Mouse (Mus musculus): ENCODE data around the gene Chd2. TPM values are rescaled to one million over a fixed set of nuclear protein-coding genes. Genes with fewer than 3 reads are reported as not detected.

Gene Chd2
- polyA plus RNA-seq, 1 experiment from 2014 or later: 18.0 TPM

- no peak for ATAC-seq (ENCODE audit: low FRiP score, low TSS enrichment)
Measured at GRCm38 (mm10) chr7:73481094-73481493, 60.5 kb downstream of the Chd2 start.

GRCm38 (mm10) chr7:73479506-73479905 lies 62.1 kb downstream of the Chd2 start:
- H3K36me3 ChIP-seq (ENCODE audit: control insufficient read depth, insufficient read depth, low read length): peaks cover 35% of the 10 kb centered on the region
- no peaks in the 10 kb centered on the region for H3K4me1 ChIP-seq (replicated peaks; ENCODE audit: control insufficient read depth, insufficient read depth)
- H3K27me3 ChIP-seq (ENCODE audit: control insufficient read depth, insufficient read depth, low read length): no peaks in the 10 kb centered on the region
- no peak for TF ChIP-seq EP300 (optimal IDR thresholded peaks at IDR 0.05)
- no peak for TF ChIP-seq CTCF (IDR thresholded peaks at IDR 0.05; ENCODE audit: low read depth)
- no peak overlapping the region for H3K4me2 ChIP-seq (replicated peaks; ENCODE audit: low read depth)
- WGBS: 44% methylated on average over 3 of the region's 3 CpGs
- H3K9ac ChIP-seq (ENCODE audit: low read length): no peak overlapping the region
- peak; percentile 65; the same call in 1 of the 2 replicates for ATAC-seq (ENCODE audit: low FRiP score, low TSS enrichment)
- no peak for DNase-seq (ENCODE audit: low spot score)
- H3K9me3 ChIP-seq (ENCODE audit: control insufficient read depth, low read length): no peaks in the 10 kb centered on the region
- no peak overlapping the region for H3K4me3 ChIP-seq (ENCODE audit: low read depth, low read length)
- no peak overlapping the region for H3K27ac ChIP-seq (replicated peaks)

More at GRCm38 (mm10) chr7:73481094-73481493, 60.5 kb downstream of the Chd2 start:
- H3K4me2 ChIP-seq (replicated peaks; ENCODE audit: low read depth): no peak overlapping the region
- H3K27ac ChIP-seq (replicated peaks): no peak overlapping the region
- 64% methylated on average over 6 of the region's 6 CpGs for WGBS
- no peaks in the 10 kb centered on the region for H3K9me3 ChIP-seq (ENCODE audit: control insufficient read depth, low read length)
- no peak overlapping the region for H3K4me3 ChIP-seq (ENCODE audit: low read depth, low read length)
- no peaks in the 10 kb centered on the region for H3K4me1 ChIP-seq (replicated peaks; ENCODE audit: control insufficient read depth, insufficient read depth)
- no peaks in the 10 kb centered on the region for H3K27me3 ChIP-seq (ENCODE audit: control insufficient read depth, insufficient read depth, low read length)
- TF ChIP-seq CTCF (IDR thresholded peaks at IDR 0.05; ENCODE audit: low read depth) (no peak), EP300 (optimal IDR thresholded peaks at IDR 0.05) (no peak)
- H3K9ac ChIP-seq (ENCODE audit: low read length): no peak overlapping the region
- H3K36me3 ChIP-seq (ENCODE audit: control insufficient read depth, insufficient read depth, low read length): peaks cover 28% of the 10 kb centered on the region
- no peak for DNase-seq (ENCODE audit: low spot score)

GRCm38 (mm10) chr7:73478157-73479058 lies 63.2 kb downstream of the Chd2 start:
- 72% methylated on average over 11 of the region's 11 CpGs for WGBS
- peaks cover 40% of the 10 kb centered on the region for H3K36me3 ChIP-seq (ENCODE audit: control insufficient read depth, insufficient read depth, low read length)

GRCm38 (mm10) chr7:73467741-73468140 lies 73.9 kb downstream of the Chd2 start:
- H3K36me3 ChIP-seq (ENCODE audit: control insufficient read depth, insufficient read depth, low read length): peaks cover 63% of the 10 kb centered on the region
- H3K27ac ChIP-seq (replicated peaks): no peak overlapping the region
- H3K27me3 ChIP-seq (ENCODE audit: control insufficient read depth, insufficient read depth, low read length): no peaks in the 10 kb centered on the region
- DNase-seq (ENCODE audit: low spot score) (no peak), ATAC-seq (ENCODE audit: low FRiP score, low TSS enrichment) (no peak)
- 86% methylated on average over 3 of the region's 3 CpGs for WGBS
- no peak overlapping the region for H3K4me3 ChIP-seq (ENCODE audit: low read depth, low read length)
- H3K9me3 ChIP-seq (ENCODE audit: control insufficient read depth, low read length): no peaks in the 10 kb centered on the region
- no peak overlapping the region for H3K4me2 ChIP-seq (replicated peaks; ENCODE audit: low read depth)
- no peaks in the 10 kb centered on the region for H3K4me1 ChIP-seq (replicated peaks; ENCODE audit: control insufficient read depth, insufficient read depth)
- TF ChIP-seq EP300 (optimal IDR thresholded peaks at IDR 0.05): no peak
- TF ChIP-seq CTCF (IDR thresholded peaks at IDR 0.05; ENCODE audit: low read depth): no peak
- no peak overlapping the region for H3K9ac ChIP-seq (ENCODE audit: low read length)

More at GRCm38 (mm10) chr7:73478157-73479058, 63.2 kb downstream of the Chd2 start:
- DNase-seq (ENCODE audit: low spot score): no peak
- Histone ChIP-seq H3K9ac (ENCODE audit: low read length) (no peak overlapping the region), H3K4me2 (replicated peaks; ENCODE audit: low read depth) (no peak overlapping the region), H3K27me3 (ENCODE audit: control insufficient read depth, insufficient read depth, low read length) (no peaks in the 10 kb centered on the region), H3K9me3 (ENCODE audit: control insufficient read depth, low read length) (no peaks in the 10 kb centered on the region), H3K4me1 (replicated peaks; ENCODE audit: control insufficient read depth, insufficient read depth) (no peaks in the 10 kb centered on the region), H3K4me3 (ENCODE audit: low read depth, low read length) (no peak overlapping the region), H3K27ac (replicated peaks) (no peak overlapping the region)
- TF ChIP-seq CTCF (IDR thresholded peaks at IDR 0.05; ENCODE audit: low read depth): no peak
- TF ChIP-seq EP300 (optimal IDR thresholded peaks at IDR 0.05): no peak
- no peak for ATAC-seq (ENCODE audit: low FRiP score, low TSS enrichment)

GRCm38 (mm10) chr7:73463546-73463945 lies 78.1 kb downstream of the Chd2 start:
- peaks cover 52% of the 10 kb centered on the region for H3K36me3 ChIP-seq (ENCODE audit: control insufficient read depth, insufficient read depth, low read length)
- H3K27me3 ChIP-seq (ENCODE audit: control insufficient read depth, insufficient read depth, low read length): no peaks in the 10 kb centered on the region
- 87% methylated on average over 2 of the region's 2 CpGs for WGBS
- no peak for DNase-seq (ENCODE audit: low spot score)
- H3K4me2 ChIP-seq (replicated peaks; ENCODE audit: low read depth): no peak overlapping the region
- H3K4me1 ChIP-seq (replicated peaks; ENCODE audit: control insufficient read depth, insufficient read depth): no peaks in the 10 kb centered on the region
- no peaks in the 10 kb centered on the region for H3K9me3 ChIP-seq (ENCODE audit: control insufficient read depth, low read length)
- no peak for ATAC-seq (ENCODE audit: low FRiP score, low TSS enrichment)
- TF ChIP-seq CTCF (IDR thresholded peaks at IDR 0.05; ENCODE audit: low read depth): no peak
- no peak for TF ChIP-seq EP300 (optimal IDR thresholded peaks at IDR 0.05)
- no peak overlapping the region for H3K4me3 ChIP-seq (ENCODE audit: low read depth, low read length)
- no peak overlapping the region for H3K27ac ChIP-seq (replicated peaks)
- no peak overlapping the region for H3K9ac ChIP-seq (ENCODE audit: low read length)

GRCm38 (mm10) chr7:73454113-73454512 lies 87.5 kb downstream of the Chd2 start:
- H3K36me3 ChIP-seq (ENCODE audit: control insufficient read depth, insufficient read depth, low read length): peaks cover 61% of the 10 kb centered on the region
- H3K4me1 ChIP-seq (replicated peaks; ENCODE audit: control insufficient read depth, insufficient read depth): no peaks in the 10 kb centered on the region
- H3K27ac ChIP-seq (replicated peaks): no peak overlapping the region
- no peak for ATAC-seq (ENCODE audit: low FRiP score, low TSS enrichment)
- DNase-seq (ENCODE audit: low spot score): no peak
- no peaks in the 10 kb centered on the region for H3K27me3 ChIP-seq (ENCODE audit: control insufficient read depth, insufficient read depth, low read length)
- WGBS: 89% methylated on average over 12 of the region's 12 CpGs
- H3K9ac ChIP-seq (ENCODE audit: low read length): no peak overlapping the region
- H3K4me2 ChIP-seq (replicated peaks; ENCODE audit: low read depth): no peak overlapping the region
- H3K9me3 ChIP-seq (ENCODE audit: control insufficient read depth, low read length): no peaks in the 10 kb centered on the region
- no peak for TF ChIP-seq CTCF (IDR thresholded peaks at IDR 0.05; ENCODE audit: low read depth)
- TF ChIP-seq EP300 (optimal IDR thresholded peaks at IDR 0.05): no peak
- H3K4me3 ChIP-seq (ENCODE audit: low read depth, low read length): no peak overlapping the region

Measured in stomach, postnatal 0 days (tissue).